Mouse (Mus musculus) lung, postnatal 0 days (tissue): ENCODE measurements around the gene Abhd14b.

Experiments used
- CTCF ChIP-seq: IDR thresholded peaks from 2 replicates; pipeline ENCODE4 v1.5.1; 2016; ENCODE audit warnings: antibody characterized with exemption, mild to moderate bottlenecking
- EP300 ChIP-seq: IDR thresholded peaks from 2 replicates; pipeline ENCODE4 v1.6.1; 2016; ENCODE audit warnings: antibody characterized with exemption, mild to moderate bottlenecking, control low read depth

GRCm38 (mm10) chr9:106474456-106474855 is 27.2 kb downstream of the Abhd14b start:
- peak; percentile 84 for TF ChIP-seq CTCF
- no peak for TF ChIP-seq EP300
